Mouse (Mus musculus): Measurements from ENCODE around the gene Fam184b. TPM values are rescaled to one million over a fixed set of nuclear protein-coding genes. Genes with fewer than 3 reads are reported as not detected.
A peak's percentile ranks its signal among the peaks of the same experiment; 100 is the strongest.

The Fam184b gene
- polyA plus RNA-seq, 1 experiment, result 0.01 TPM

DNA sequence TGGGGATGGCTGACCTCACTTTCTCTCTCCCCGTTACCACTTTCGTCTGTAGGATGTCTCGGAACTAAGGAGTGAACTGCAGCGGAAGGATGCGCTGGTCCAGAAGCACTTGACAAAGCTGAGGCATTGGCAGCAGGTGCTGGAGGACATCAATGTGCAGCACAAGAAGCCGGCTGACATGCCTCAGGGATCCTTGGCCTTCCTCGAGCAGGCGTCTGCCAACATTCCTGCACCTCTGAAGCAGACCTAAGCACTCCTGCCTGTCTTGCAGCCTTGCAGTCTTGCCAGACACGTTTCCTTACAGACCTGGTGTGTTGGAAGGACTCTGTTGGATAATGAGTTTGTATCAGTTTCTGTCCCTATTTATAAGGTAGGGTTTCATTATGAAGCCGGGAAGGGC is 114.3 kb downstream of the Fam184b start:
- no peak for TF ChIP-seq MAX (IDR thresholded peaks at IDR 0.05)
- Histone ChIP-seq H3K27me3 (ENCODE audit: control insufficient read depth, insufficient read depth, insufficient read length) (no peaks in the 10 kb centered on the region), H3K79me3 (ENCODE audit: low read depth) (peaks cover 30% of the 10 kb centered on the region), H3K4me3 (ENCODE audit: insufficient read depth, poor library complexity, severe bottlenecking) (no peak overlapping the region), H3ac (ENCODE audit: control insufficient read depth, insufficient read length, low read depth) (no peak overlapping the region), H3K36me3 (ENCODE audit: control insufficient read depth, insufficient read depth) (peaks cover 53% of the 10 kb centered on the region), H3K79me2 (ENCODE audit: control insufficient read depth, insufficient read depth) (peaks cover 39% of the 10 kb centered on the region)

DNA sequence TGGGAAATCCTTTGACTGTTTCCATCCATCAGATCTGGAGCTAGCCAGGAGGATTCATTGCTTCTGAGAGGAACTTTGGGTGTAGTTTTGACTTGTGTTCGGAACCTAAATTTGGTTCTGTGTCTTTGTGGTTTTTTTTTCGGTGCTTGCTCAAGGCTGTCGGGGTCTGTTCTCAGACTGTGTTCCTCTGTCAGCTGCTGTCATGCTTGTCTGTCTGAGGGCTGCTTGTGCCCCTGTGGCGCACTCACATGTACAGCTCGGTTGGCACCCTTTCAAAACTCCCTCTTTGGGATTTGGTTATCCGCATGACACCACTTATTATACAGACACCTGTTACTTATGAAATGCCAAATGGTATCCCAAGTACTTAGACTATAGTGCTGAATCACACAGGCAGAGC is 117.8 kb downstream of the Fam184b start:
- H3K4me3 ChIP-seq (ENCODE audit: insufficient read depth, poor library complexity, severe bottlenecking), result no peak overlapping the region
- H3ac ChIP-seq (ENCODE audit: control insufficient read depth, insufficient read length, low read depth), result no peak overlapping the region
- TF ChIP-seq MYOD1 (IDR thresholded peaks at IDR 0.05; ENCODE audit: control insufficient read depth, insufficient read length, low read depth) (no peak), FOSL1 (IDR thresholded peaks at IDR 0.05; ENCODE audit: insufficient read depth, low read length, poor library complexity, severe bottlenecking) (no peak), MYOG (IDR thresholded peaks at IDR 0.05; ENCODE audit: control insufficient read depth, extremely low read depth, insufficient read length) (no peak), CEBPB (IDR thresholded peaks at IDR 0.05; ENCODE audit: low read depth) (no peak), CTCF (IDR thresholded peaks at IDR 0.05; ENCODE audit: control insufficient read depth, insufficient read depth, insufficient read length) (no peak), USF1 (IDR thresholded peaks at IDR 0.05; ENCODE audit: low read depth) (no peak), MAX (IDR thresholded peaks at IDR 0.05) (no peak)
- H3K79me2 ChIP-seq (ENCODE audit: control insufficient read depth, insufficient read depth), result peaks cover 39% of the 10 kb centered on the region
- H3K27me3 ChIP-seq (ENCODE audit: control insufficient read depth, insufficient read depth, insufficient read length), result no peaks in the 10 kb centered on the region
- H3K36me3 ChIP-seq (ENCODE audit: control insufficient read depth, insufficient read depth), result peaks cover 32% of the 10 kb centered on the region
- peaks cover 30% of the 10 kb centered on the region for H3K79me3 ChIP-seq (ENCODE audit: low read depth)

DNA sequence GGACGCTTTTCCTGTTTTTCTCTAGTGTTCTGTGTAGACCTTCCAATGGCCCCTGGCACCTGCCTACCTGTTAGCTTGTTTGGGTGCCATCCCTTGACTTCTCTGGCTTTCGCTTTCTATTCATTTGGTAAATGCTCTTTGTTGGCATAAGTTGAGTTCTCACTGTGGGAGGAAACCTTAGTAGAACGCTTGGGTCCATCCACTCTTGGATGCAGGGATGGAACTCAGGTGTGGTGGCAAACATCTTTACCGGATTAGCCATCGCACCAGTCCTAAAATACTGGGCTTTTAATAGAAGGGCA is 118.7 kb downstream of the Fam184b start:
- H3K4me3 ChIP-seq (ENCODE audit: insufficient read depth, poor library complexity, severe bottlenecking), result peak overlapping the region; percentile 74
- no peaks in the 10 kb centered on the region for H3K27me3 ChIP-seq (ENCODE audit: control insufficient read depth, insufficient read depth, insufficient read length)
- peaks cover 39% of the 10 kb centered on the region for H3K79me2 ChIP-seq (ENCODE audit: control insufficient read depth, insufficient read depth)
- peaks cover 24% of the 10 kb centered on the region for H3K36me3 ChIP-seq (ENCODE audit: control insufficient read depth, insufficient read depth)
- H3K79me3 ChIP-seq (ENCODE audit: low read depth), result peaks cover 30% of the 10 kb centered on the region
- H3ac ChIP-seq (ENCODE audit: control insufficient read depth, insufficient read length, low read depth), result peak overlapping the region; percentile 93
- no peak for TF ChIP-seq USF1 (IDR thresholded peaks at IDR 0.05; ENCODE audit: low read depth)

DNA sequence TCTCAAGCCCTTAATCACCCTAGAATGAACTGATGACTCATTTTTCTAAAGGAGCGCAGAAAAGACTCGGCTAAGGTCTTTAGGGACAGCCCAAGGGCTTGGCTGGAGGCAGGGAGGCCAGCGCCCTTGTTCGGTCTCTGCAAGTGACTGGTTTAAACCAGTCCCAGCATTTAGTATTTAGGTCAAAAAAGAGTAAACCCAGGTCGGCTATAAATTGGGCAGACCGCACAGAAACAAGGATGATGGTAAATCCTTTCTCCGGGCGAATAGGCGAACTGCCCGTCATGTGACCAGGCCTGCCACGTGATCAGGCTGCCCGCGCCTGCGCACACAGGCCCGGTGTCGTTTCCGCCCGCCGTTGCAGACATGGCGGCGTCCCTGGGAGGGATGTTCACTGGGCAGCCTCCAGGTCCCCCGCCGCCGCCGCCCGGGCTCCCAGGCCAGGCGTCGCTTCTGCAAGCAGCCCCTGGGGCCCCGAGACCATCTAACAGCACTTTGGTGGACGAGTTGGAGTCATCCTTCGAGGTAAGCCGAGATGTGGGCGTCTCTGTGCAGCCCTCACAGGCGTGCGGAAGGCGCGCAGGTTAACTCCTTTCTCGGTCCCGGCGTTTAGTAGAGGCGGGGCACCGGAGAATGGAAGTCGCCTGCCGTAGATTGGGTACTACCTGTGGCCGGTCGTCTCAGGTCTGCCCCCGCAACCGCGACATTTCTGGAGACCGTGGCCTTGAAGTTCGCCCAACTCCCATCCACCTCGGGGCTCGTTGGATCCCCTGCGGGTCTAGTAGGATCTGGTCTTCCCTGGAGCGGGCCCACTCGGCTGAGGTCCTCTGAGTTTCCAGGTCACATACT is 119.2 kb downstream of the Fam184b start, which contains the start of gene Med28:
Med28 (plus strand) TSS at position 270 of the 849 bp plus-strand sequence.
- Histone ChIP-seq H3K27me3 (ENCODE audit: control insufficient read depth, insufficient read depth, insufficient read length) (no peaks in the 10 kb centered on the region), H3ac (ENCODE audit: control insufficient read depth, insufficient read length, low read depth) (peak within 1 kb of the TSS; percentile 93), H3K36me3 (ENCODE audit: control insufficient read depth, insufficient read depth) (peaks cover 20% of the 10 kb centered on the region), H3K79me3 (ENCODE audit: low read depth) (peaks cover 30% of the 10 kb centered on the region), H3K79me2 (ENCODE audit: control insufficient read depth, insufficient read depth) (peaks cover 39% of the 10 kb centered on the region), H3K4me3 (ENCODE audit: insufficient read depth, poor library complexity, severe bottlenecking) (peak within 1 kb of the TSS; percentile 74)
- no peak for TF ChIP-seq CEBPB (IDR thresholded peaks at IDR 0.05; ENCODE audit: low read depth)
- no peak for TF ChIP-seq CTCF (IDR thresholded peaks at IDR 0.05; ENCODE audit: control insufficient read depth, insufficient read depth, insufficient read length)
- TF ChIP-seq USF1 (IDR thresholded peaks at IDR 0.05; ENCODE audit: low read depth), result peak; percentile 98

DNA sequence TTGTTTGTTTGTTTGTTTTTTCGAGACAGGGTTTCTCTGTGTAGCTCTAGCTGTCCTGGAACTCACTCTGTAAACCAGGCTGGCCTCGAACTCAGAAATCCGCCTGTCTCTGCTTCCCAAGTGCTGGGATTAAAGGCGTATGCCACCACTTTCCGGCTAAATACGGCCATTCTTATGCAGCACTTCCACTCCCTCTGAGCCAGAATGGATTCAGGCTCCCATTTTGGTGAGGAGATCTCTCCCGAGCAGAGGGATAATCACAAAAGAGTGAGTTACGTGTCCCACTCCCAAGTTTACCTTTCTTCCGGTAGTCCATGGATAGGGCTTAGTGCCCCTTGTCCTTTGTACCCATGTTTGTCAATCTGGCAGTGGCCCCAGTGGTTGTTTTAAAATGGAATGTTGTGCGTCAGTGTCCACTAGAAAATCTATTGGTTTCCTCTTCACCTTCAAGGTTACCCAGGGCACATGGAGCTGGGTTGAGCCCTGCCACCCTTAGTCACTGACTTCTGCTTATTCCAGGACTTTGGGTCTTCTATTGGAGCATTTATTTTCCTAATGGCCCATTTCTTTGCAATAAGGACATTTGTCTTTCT is 124.2 kb downstream of the Fam184b start:
- TF ChIP-seq USF1 (IDR thresholded peaks at IDR 0.05; ENCODE audit: low read depth) (no peak), CEBPB (IDR thresholded peaks at IDR 0.05; ENCODE audit: low read depth) (no peak), FOSL1 (IDR thresholded peaks at IDR 0.05; ENCODE audit: insufficient read depth, low read length, poor library complexity, severe bottlenecking) (no peak), MYOD1 (IDR thresholded peaks at IDR 0.05; ENCODE audit: control insufficient read depth, insufficient read length, low read depth) (no peak), MAX (IDR thresholded peaks at IDR 0.05) (no peak), MYOG (IDR thresholded peaks at IDR 0.05; ENCODE audit: control insufficient read depth, extremely low read depth, insufficient read length) (no peak), CTCF (IDR thresholded peaks at IDR 0.05; ENCODE audit: control insufficient read depth, insufficient read depth, insufficient read length) (no peak)
- Histone ChIP-seq H3K27me3 (ENCODE audit: control insufficient read depth, insufficient read depth, insufficient read length) (no peaks in the 10 kb centered on the region), H3K79me3 (ENCODE audit: low read depth) (no peaks in the 10 kb centered on the region), H3ac (ENCODE audit: control insufficient read depth, insufficient read length, low read depth) (no peak overlapping the region), H3K79me2 (ENCODE audit: control insufficient read depth, insufficient read depth) (peaks cover 2% of the 10 kb centered on the region), H3K36me3 (ENCODE audit: control insufficient read depth, insufficient read depth) (peaks cover 35% of the 10 kb centered on the region), H3K4me3 (ENCODE audit: insufficient read depth, poor library complexity, severe bottlenecking) (no peak overlapping the region)

DNA sequence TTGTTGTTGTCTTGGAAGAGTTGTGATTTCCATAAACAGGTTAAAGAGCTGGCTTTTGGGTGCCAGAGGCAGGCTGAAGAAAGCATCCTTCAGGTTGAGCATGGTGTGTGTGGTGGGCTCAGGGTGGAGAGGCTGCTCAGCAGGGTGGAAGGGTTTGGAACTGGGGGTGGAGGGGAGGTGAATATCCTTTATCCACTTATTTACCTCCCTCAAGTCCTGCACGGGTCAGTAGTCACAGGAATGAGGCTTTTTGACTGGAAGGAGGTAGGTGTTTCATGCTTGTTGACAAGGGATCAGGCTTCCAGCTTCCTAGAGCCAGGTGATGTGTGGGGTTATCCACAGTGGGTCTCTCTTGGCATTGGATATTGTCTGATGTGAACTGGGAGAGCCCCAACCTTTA is 124.8 kb downstream of the Fam184b start:
- TF ChIP-seq CTCF (IDR thresholded peaks at IDR 0.05; ENCODE audit: control insufficient read depth, insufficient read depth, insufficient read length) (no peak), MYOD1 (IDR thresholded peaks at IDR 0.05; ENCODE audit: control insufficient read depth, insufficient read length, low read depth) (no peak), CEBPB (IDR thresholded peaks at IDR 0.05; ENCODE audit: low read depth) (no peak), MYOG (IDR thresholded peaks at IDR 0.05; ENCODE audit: control insufficient read depth, extremely low read depth, insufficient read length) (no peak), USF1 (IDR thresholded peaks at IDR 0.05; ENCODE audit: low read depth) (no peak), MAX (IDR thresholded peaks at IDR 0.05) (no peak), FOSL1 (IDR thresholded peaks at IDR 0.05; ENCODE audit: insufficient read depth, low read length, poor library complexity, severe bottlenecking) (no peak)
- peaks cover 42% of the 10 kb centered on the region for H3K36me3 ChIP-seq (ENCODE audit: control insufficient read depth, insufficient read depth)

More for the DNA sequence above, 124.8 kb downstream of the Fam184b start:
- no peaks in the 10 kb centered on the region for H3K79me3 ChIP-seq (ENCODE audit: low read depth)
- no peak overlapping the region for H3K4me3 ChIP-seq (ENCODE audit: insufficient read depth, poor library complexity, severe bottlenecking)
- H3ac ChIP-seq (ENCODE audit: control insufficient read depth, insufficient read length, low read depth), result no peak overlapping the region
- H3K79me2 ChIP-seq (ENCODE audit: control insufficient read depth, insufficient read depth), result no peaks in the 10 kb centered on the region
- no peaks in the 10 kb centered on the region for H3K27me3 ChIP-seq (ENCODE audit: control insufficient read depth, insufficient read depth, insufficient read length)

Data from C2C12 (cell line).